Mouse (Mus musculus): ENCODE measurements around the gene Sgcd. TPM values are rescaled to one million over a fixed set of nuclear protein-coding genes. Genes with fewer than 3 reads are reported as not detected.

The Sgcd gene
- polyA plus RNA-seq, 1 experiment, result not detected

DNA sequence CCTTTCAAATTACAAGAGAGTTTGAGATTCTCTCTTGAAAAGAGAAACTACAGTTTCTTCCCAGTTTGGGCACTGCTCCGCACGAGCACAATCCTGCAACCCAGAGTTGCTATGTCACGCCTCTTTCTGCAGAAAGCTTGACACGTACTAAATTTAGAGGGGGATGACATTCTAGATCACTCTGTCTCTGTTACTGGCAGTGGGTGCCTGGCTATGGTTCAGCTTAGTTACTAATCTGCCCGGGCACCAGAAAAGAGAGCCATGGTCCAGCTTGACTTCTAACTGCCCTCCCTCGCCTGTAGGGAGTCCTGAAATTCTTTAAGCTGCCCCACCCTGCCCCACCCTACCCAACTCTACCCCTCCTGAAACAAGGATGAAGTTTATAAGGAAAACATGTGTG is 611.3 kb downstream of the Sgcd start:
- TF ChIP-seq POLR2A (IDR thresholded peaks at IDR 0.05; ENCODE audit: insufficient read depth, low read depth, low read length) (no peak), CTCF (IDR thresholded peaks at IDR 0.05; ENCODE audit: insufficient read depth, low read depth, low read length) (no peak)
- H3K4me1 ChIP-seq (ENCODE audit: control insufficient read depth, insufficient read depth, low read length), result peaks cover 8% of the 10 kb centered on the region
- 64% methylated on average over 6 of the region's 6 CpGs for WGBS
- H3K27ac ChIP-seq (ENCODE audit: insufficient read depth, low read depth, low read length), result no peak overlapping the region
- no peak overlapping the region for H3K4me3 ChIP-seq (ENCODE audit: insufficient read depth, low read depth, low read length)

- no peak for TF ChIP-seq CTCF (IDR thresholded peaks at IDR 0.05; ENCODE audit: insufficient read depth, low read depth, low read length)
- TF ChIP-seq POLR2A (IDR thresholded peaks at IDR 0.05; ENCODE audit: insufficient read depth, low read depth, low read length), result no peak
- 81% methylated on average over 1 of the region's 1 CpGs for WGBS
- Histone ChIP-seq H3K4me1 (ENCODE audit: control insufficient read depth, insufficient read depth, low read length) (peaks cover 8% of the 10 kb centered on the region), H3K4me3 (ENCODE audit: insufficient read depth, low read depth, low read length) (no peak overlapping the region), H3K27ac (ENCODE audit: insufficient read depth, low read depth, low read length) (no peak overlapping the region)
Observed at GRCm38 (mm10) chr11:47376915-47377314, 611.9 kb downstream of the Sgcd start.

- no peak overlapping the region for H3K4me3 ChIP-seq (ENCODE audit: insufficient read depth, low read depth, low read length)
- H3K27ac ChIP-seq (ENCODE audit: insufficient read depth, low read depth, low read length), result no peak overlapping the region
- no peaks in the 10 kb centered on the region for H3K4me1 ChIP-seq (ENCODE audit: control insufficient read depth, insufficient read depth, low read length)
- 75% methylated on average over 2 of the region's 2 CpGs for WGBS
- no peak for TF ChIP-seq CTCF (IDR thresholded peaks at IDR 0.05; ENCODE audit: insufficient read depth, low read depth, low read length)
Observed at GRCm38 (mm10) chr11:47371616-47372015, 617.2 kb downstream of the Sgcd start.

- Histone ChIP-seq H3K4me1 (ENCODE audit: control insufficient read depth, insufficient read depth, low read length) (no peaks in the 10 kb centered on the region), H3K27ac (ENCODE audit: insufficient read depth, low read depth, low read length) (no peak overlapping the region), H3K4me3 (ENCODE audit: insufficient read depth, low read depth, low read length) (no peak overlapping the region)
- WGBS, result 86% methylated on average over 2 of the region's 2 CpGs
- TF ChIP-seq POLR2A (IDR thresholded peaks at IDR 0.05; ENCODE audit: insufficient read depth, low read depth, low read length) (no peak), CTCF (IDR thresholded peaks at IDR 0.05; ENCODE audit: insufficient read depth, low read depth, low read length) (no peak)
Observed at GRCm38 (mm10) chr11:47351585-47351984, 637.2 kb downstream of the Sgcd start.

DNA sequence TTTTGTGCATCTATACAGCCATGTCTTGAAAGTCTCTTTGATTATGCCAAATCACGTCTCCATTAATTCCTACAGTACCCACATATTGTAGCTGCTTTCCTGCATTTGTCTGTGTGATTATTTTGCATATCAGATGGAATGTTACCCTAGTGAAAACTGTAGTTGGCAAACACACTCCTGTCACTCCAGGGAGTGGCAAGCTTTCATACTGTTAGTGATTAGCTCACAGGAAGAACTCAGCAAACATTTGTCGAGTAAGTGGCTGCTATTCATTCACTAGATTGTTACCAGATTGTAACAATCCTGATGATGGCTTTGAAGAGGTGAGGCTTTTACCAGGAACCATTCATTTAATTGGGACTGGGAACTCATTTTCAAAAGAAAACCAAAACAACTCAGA is 645.3 kb downstream of the Sgcd start:
- Histone ChIP-seq H3K4me1 (ENCODE audit: control insufficient read depth, insufficient read depth, low read length) (no peaks in the 10 kb centered on the region), H3K4me3 (ENCODE audit: insufficient read depth, low read depth, low read length) (no peak overlapping the region), H3K27ac (ENCODE audit: insufficient read depth, low read depth, low read length) (no peak overlapping the region)
- TF ChIP-seq POLR2A (IDR thresholded peaks at IDR 0.05; ENCODE audit: insufficient read depth, low read depth, low read length), result no peak
- TF ChIP-seq CTCF (IDR thresholded peaks at IDR 0.05; ENCODE audit: insufficient read depth, low read depth, low read length), result no peak
- WGBS, result 45% methylated on average over 2 of the region's 2 CpGs

- H3K4me3 ChIP-seq (ENCODE audit: insufficient read depth, low read depth, low read length), result no peak overlapping the region
- 72% methylated on average over 2 of the region's 2 CpGs for WGBS
- H3K4me1 ChIP-seq (ENCODE audit: control insufficient read depth, insufficient read depth, low read length), result no peaks in the 10 kb centered on the region
- TF ChIP-seq POLR2A (IDR thresholded peaks at IDR 0.05; ENCODE audit: insufficient read depth, low read depth, low read length) (no peak), CTCF (IDR thresholded peaks at IDR 0.05; ENCODE audit: insufficient read depth, low read depth, low read length) (no peak)
- H3K27ac ChIP-seq (ENCODE audit: insufficient read depth, low read depth, low read length), result no peak overlapping the region
Observed at GRCm38 (mm10) chr11:47333702-47334101, 655.1 kb downstream of the Sgcd start.

- H3K4me3 ChIP-seq (ENCODE audit: insufficient read depth, low read depth, low read length), result no peak overlapping the region
- H3K27ac ChIP-seq (ENCODE audit: insufficient read depth, low read depth, low read length), result no peak overlapping the region
- H3K4me1 ChIP-seq (ENCODE audit: control insufficient read depth, insufficient read depth, low read length), result no peaks in the 10 kb centered on the region
- TF ChIP-seq POLR2A (IDR thresholded peaks at IDR 0.05; ENCODE audit: insufficient read depth, low read depth, low read length) (no peak), CTCF (IDR thresholded peaks at IDR 0.05; ENCODE audit: insufficient read depth, low read depth, low read length) (no peak)
Observed at GRCm38 (mm10) chr11:47305579-47305978, 683.2 kb downstream of the Sgcd start.

- Histone ChIP-seq H3K27ac (ENCODE audit: insufficient read depth, low read depth, low read length) (no peak overlapping the region), H3K4me3 (ENCODE audit: insufficient read depth, low read depth, low read length) (no peak overlapping the region), H3K4me1 (ENCODE audit: control insufficient read depth, insufficient read depth, low read length) (no peaks in the 10 kb centered on the region)
- WGBS, result 54% methylated on average over 12 of the region's 12 CpGs
- TF ChIP-seq CTCF (IDR thresholded peaks at IDR 0.05; ENCODE audit: insufficient read depth, low read depth, low read length) (no peak), POLR2A (IDR thresholded peaks at IDR 0.05; ENCODE audit: insufficient read depth, low read depth, low read length) (no peak)
Observed at GRCm38 (mm10) chr11:47304702-47305450, 683.9 kb downstream of the Sgcd start.

DNA sequence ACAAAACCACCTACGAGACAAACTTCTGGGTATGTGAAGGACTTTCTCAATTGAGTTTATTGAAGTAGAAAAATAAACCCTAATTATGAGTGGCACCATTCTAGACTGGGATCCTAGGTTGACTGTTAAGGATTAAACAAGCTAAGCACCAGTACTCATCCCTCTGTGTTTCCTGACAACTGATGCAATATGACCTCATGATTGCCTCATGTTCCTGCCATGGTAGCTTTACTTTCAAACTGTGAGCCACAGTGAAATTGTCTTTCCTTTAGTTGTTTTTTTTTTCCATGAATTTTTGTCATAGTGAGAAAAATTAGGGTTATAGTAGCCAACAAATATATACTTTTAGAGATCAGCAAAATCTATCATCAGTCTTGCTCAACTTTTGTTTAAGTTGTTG is 689.0 kb downstream of the Sgcd start:
- 95% methylated on average over 1 of the region's 1 CpGs for WGBS
- TF ChIP-seq POLR2A (IDR thresholded peaks at IDR 0.05; ENCODE audit: insufficient read depth, low read depth, low read length) (no peak), CTCF (IDR thresholded peaks at IDR 0.05; ENCODE audit: insufficient read depth, low read depth, low read length) (no peak)
- no peak overlapping the region for H3K27ac ChIP-seq (ENCODE audit: insufficient read depth, low read depth, low read length)
- H3K4me3 ChIP-seq (ENCODE audit: insufficient read depth, low read depth, low read length), result no peak overlapping the region
- no peaks in the 10 kb centered on the region for H3K4me1 ChIP-seq (ENCODE audit: control insufficient read depth, insufficient read depth, low read length)

All from olfactory bulb, adult 2 months (tissue).